Mouse (Mus musculus): ENCODE results near the gene Gin1. TPM values are rescaled to one million over a fixed set of nuclear protein-coding genes. Genes with fewer than 3 reads are reported as not detected.

Gin1 gene
- polyA plus RNA-seq, 1 experiment from 2014 or later: 14.6 TPM

GRCm38 (mm10) chr1:97795936-97796335 lies 26.0 kb downstream of the Gin1 start:
- H3K9ac ChIP-seq: no peak overlapping the region
- H3K4me3 ChIP-seq (replicated peaks): no peak overlapping the region
- no peaks in the 10 kb centered on the region for H3K36me3 ChIP-seq
- H3K27me3 ChIP-seq (replicated peaks): no peaks in the 10 kb centered on the region
- H3K9me3 ChIP-seq: no peaks in the 10 kb centered on the region
- H3K27ac ChIP-seq: no peak overlapping the region
- H3K4me2 ChIP-seq (replicated peaks): no peak overlapping the region
- WGBS: 72% methylated on average over 9 of the region's 9 CpGs
- H3K4me1 ChIP-seq (replicated peaks): no peaks in the 10 kb centered on the region
- no peak for ATAC-seq

- H3K4me2 ChIP-seq (replicated peaks): no peak overlapping the region
- 46% methylated on average over 4 of the region's 4 CpGs for WGBS
- H3K9me3 ChIP-seq: no peaks in the 10 kb centered on the region
These were observed 32.4 kb downstream of the Gin1 start for GRCm38 (mm10) chr1:97802207-97802902.

GRCm38 (mm10) chr1:97804520-97804919 lies 34.5 kb downstream of the Gin1 start:
- Histone ChIP-seq H3K27ac (no peak overlapping the region), H3K4me2 (replicated peaks) (no peak overlapping the region), H3K4me3 (replicated peaks) (no peak overlapping the region), H3K36me3 (no peaks in the 10 kb centered on the region), H3K9ac (no peak overlapping the region), H3K27me3 (replicated peaks) (no peaks in the 10 kb centered on the region), H3K4me1 (replicated peaks) (no peaks in the 10 kb centered on the region), H3K9me3 (no peaks in the 10 kb centered on the region)
- no peak for ATAC-seq

More at GRCm38 (mm10) chr1:97802207-97802902, 32.4 kb downstream of the Gin1 start:
- H3K9ac ChIP-seq: no peak overlapping the region
- no peaks in the 10 kb centered on the region for H3K27me3 ChIP-seq (replicated peaks)
- H3K36me3 ChIP-seq: no peaks in the 10 kb centered on the region
- H3K27ac ChIP-seq: no peak overlapping the region
- H3K4me3 ChIP-seq (replicated peaks): no peak overlapping the region
- ATAC-seq: no peak
- no peaks in the 10 kb centered on the region for H3K4me1 ChIP-seq (replicated peaks)

- H3K4me2 ChIP-seq (replicated peaks): no peak overlapping the region
- no peak overlapping the region for H3K4me3 ChIP-seq (replicated peaks)
- no peaks in the 10 kb centered on the region for H3K27me3 ChIP-seq (replicated peaks)
- H3K9me3 ChIP-seq: no peaks in the 10 kb centered on the region
- H3K4me1 ChIP-seq (replicated peaks): no peaks in the 10 kb centered on the region
- no peaks in the 10 kb centered on the region for H3K36me3 ChIP-seq
- no peak overlapping the region for H3K27ac ChIP-seq
- ATAC-seq: no peak
- WGBS: 40% methylated on average over 2 of the region's 2 CpGs
- no peak overlapping the region for H3K9ac ChIP-seq
These were observed 39.4 kb downstream of the Gin1 start for GRCm38 (mm10) chr1:97809255-97809912.

- Histone ChIP-seq H3K4me2 (replicated peaks) (no peak overlapping the region), H3K4me3 (replicated peaks) (no peak overlapping the region), H3K9me3 (no peaks in the 10 kb centered on the region), H3K27ac (no peak overlapping the region), H3K9ac (no peak overlapping the region), H3K36me3 (no peaks in the 10 kb centered on the region), H3K4me1 (replicated peaks) (no peaks in the 10 kb centered on the region), H3K27me3 (replicated peaks) (no peaks in the 10 kb centered on the region)
- whole genome bisulfite sequencing: 90% methylated on average over 3 of the region's 3 CpGs
- ATAC-seq: no peak
These were observed 51.3 kb downstream of the Gin1 start for GRCm38 (mm10) chr1:97821282-97821681.

- Histone ChIP-seq H3K4me3 (replicated peaks) (no peak overlapping the region), H3K36me3 (no peaks in the 10 kb centered on the region), H3K27ac (no peak overlapping the region), H3K9ac (no peak overlapping the region), H3K4me2 (replicated peaks) (no peak overlapping the region), H3K27me3 (replicated peaks) (no peaks in the 10 kb centered on the region), H3K9me3 (no peaks in the 10 kb centered on the region), H3K4me1 (replicated peaks) (no peaks in the 10 kb centered on the region)
- ATAC-seq: no peak
- 69% methylated on average over 5 of the region's 5 CpGs for WGBS
These were observed 52.2 kb downstream of the Gin1 start for GRCm38 (mm10) chr1:97822203-97822602.

GRCm38 (mm10) chr1:97822904-97823303 lies 52.9 kb downstream of the Gin1 start:
- Histone ChIP-seq H3K4me2 (replicated peaks) (no peak overlapping the region), H3K27me3 (replicated peaks) (no peaks in the 10 kb centered on the region), H3K36me3 (no peaks in the 10 kb centered on the region), H3K9me3 (no peaks in the 10 kb centered on the region), H3K4me3 (replicated peaks) (no peak overlapping the region), H3K4me1 (replicated peaks) (no peaks in the 10 kb centered on the region), H3K27ac (no peak overlapping the region), H3K9ac (no peak overlapping the region)
- WGBS: 94% methylated on average over 7 of the region's 7 CpGs
- ATAC-seq: no peak

- H3K9ac ChIP-seq: no peak overlapping the region
- no peak overlapping the region for H3K4me3 ChIP-seq (replicated peaks)
- H3K27ac ChIP-seq: no peak overlapping the region
- ATAC-seq: no peak
- H3K27me3 ChIP-seq (replicated peaks): no peaks in the 10 kb centered on the region
- H3K36me3 ChIP-seq: no peaks in the 10 kb centered on the region
- H3K9me3 ChIP-seq: no peaks in the 10 kb centered on the region
- no peaks in the 10 kb centered on the region for H3K4me1 ChIP-seq (replicated peaks)
- H3K4me2 ChIP-seq (replicated peaks): no peak overlapping the region
- 34% methylated on average over 2 of the region's 2 CpGs for WGBS
These were observed 57.6 kb downstream of the Gin1 start for GRCm38 (mm10) chr1:97827566-97827965.

GRCm38 (mm10) chr1:97828087-97828486 lies 58.1 kb downstream of the Gin1 start:
- H3K27ac ChIP-seq: no peak overlapping the region
- no peaks in the 10 kb centered on the region for H3K36me3 ChIP-seq
- ATAC-seq: no peak
- no peak overlapping the region for H3K4me3 ChIP-seq (replicated peaks)
- no peaks in the 10 kb centered on the region for H3K4me1 ChIP-seq (replicated peaks)
- WGBS: 81% methylated on average over 5 of the region's 5 CpGs
- H3K27me3 ChIP-seq (replicated peaks): no peaks in the 10 kb centered on the region
- H3K4me2 ChIP-seq (replicated peaks): no peak overlapping the region
- H3K9ac ChIP-seq: no peak overlapping the region
- H3K9me3 ChIP-seq: no peaks in the 10 kb centered on the region

GRCm38 (mm10) chr1:97833466-97834353 lies 63.7 kb downstream of the Gin1 start:
- H3K27ac ChIP-seq: 0 out of 2 replicates have a peak overlapping the region, but pooled peaks have one; percentile 17
- no peaks in the 10 kb centered on the region for H3K27me3 ChIP-seq (replicated peaks)
- no peaks in the 10 kb centered on the region for H3K4me1 ChIP-seq (replicated peaks)
- no peaks in the 10 kb centered on the region for H3K36me3 ChIP-seq
- no peak for ATAC-seq
- H3K4me2 ChIP-seq (replicated peaks): no peak overlapping the region
- no peaks in the 10 kb centered on the region for H3K9me3 ChIP-seq
- no peak overlapping the region for H3K4me3 ChIP-seq (replicated peaks)
- no peak overlapping the region for H3K9ac ChIP-seq
- 65% methylated on average over 5 of the region's 5 CpGs for WGBS

- Histone ChIP-seq H3K27me3 (replicated peaks) (no peaks in the 10 kb centered on the region), H3K4me1 (replicated peaks) (no peaks in the 10 kb centered on the region), H3K9me3 (no peaks in the 10 kb centered on the region), H3K36me3 (no peaks in the 10 kb centered on the region), H3K9ac (no peak overlapping the region), H3K4me2 (replicated peaks) (no peak overlapping the region), H3K27ac (no peak overlapping the region), H3K4me3 (replicated peaks) (no peak overlapping the region)
- no peak for ATAC-seq
- 75% methylated on average over 5 of the region's 5 CpGs for WGBS
These were observed 64.4 kb downstream of the Gin1 start for GRCm38 (mm10) chr1:97834354-97834822.

Measured in intestine, embryonic 15.5 days (tissue).